Mouse (Mus musculus) lung, adult 2 months (tissue): Measurements from ENCODE around the gene Bcas3. TPM values are rescaled to one million over a fixed set of nuclear protein-coding genes. Genes with fewer than 3 reads are reported as not detected.

Experiments used
- DNase-seq: peaks from one replicate; pipeline ENCODE4 v3.0.0; 2022
- H3K4me1 ChIP-seq: fragments of 200-500 bp; 2 replicates; pipeline ENCODE4 v1.6.1; 2011; ENCODE audit warnings: low read length; ENCODE audit not compliant: control insufficient read depth, insufficient read depth
- H3K4me3 ChIP-seq: fragments of 200-500 bp; replicated peaks from 2 replicates; pipeline ENCODE3; 2011; ENCODE audit warnings: low read depth, mild to moderate bottlenecking, control low read depth, low read length; ENCODE audit errors: extremely low read depth
- CTCF ChIP-seq: fragments of 200-500 bp; IDR thresholded peaks from 2 replicates; pipeline ENCODE4 v1.5.1; 2011; ENCODE audit warnings: mild to moderate bottlenecking, low read length, control low read depth; ENCODE audit not compliant: insufficient read depth
- POLR2A ChIP-seq: fragments of 200-500 bp; IDR thresholded peaks from 2 replicates; pipeline ENCODE4 v1.6.1; 2011; ENCODE audit warnings: low read depth, mild to moderate bottlenecking, control low read depth, low read length, borderline replicate concordance; ENCODE audit errors: extremely low read depth
- WGBS: fragments of 180-500 bp; shearing (Covaris S2); methylation state at CpG from one replicate; pipeline ENCODE4 v1.1.7; 2018; 5-methylcytosine and 5-hydroxymethylcytosine counted together
- polyA plus RNA-seq: library from polyadenylated mRNA; depleted of rRNA; stranded (reverse); fragments of >200 nt; gene quantifications from 2 replicates; pipeline ENCODE4 v1.2.3, GENCODE M21; 2012

Bcas3 gene
- polyA plus RNA-seq, 1 experiment, result 55.7 TPM

- no peak for DNase-seq
- Histone ChIP-seq H3K4me1 (no peaks in the 10 kb centered on the region), H3K4me3 (no peak overlapping the region)
- WGBS, result 89% methylated on average over 4 of the region's 4 CpGs
- no peak for TF ChIP-seq POLR2A
- TF ChIP-seq CTCF, result no peak
Observed at GRCm38 (mm10) chr11:85643025-85643424, 290.1 kb downstream of the Bcas3 start.

- 80% methylated on average over 10 of the region's 10 CpGs for WGBS
- no peak overlapping the region for H3K4me3 ChIP-seq
Observed at GRCm38 (mm10) chr11:85643479-85644000, 290.6 kb downstream of the Bcas3 start.

GRCm38 (mm10) chr11:85644027-85644747, 291.2 kb downstream of the Bcas3 start:
- TF ChIP-seq CTCF (no peak), POLR2A (no peak)
- H3K4me1 ChIP-seq, result no peaks in the 10 kb centered on the region; the same call in 1 of the 2 replicates
- H3K4me3 ChIP-seq, result no peak overlapping the region
- 59% methylated on average over 12 of the region's 12 CpGs for WGBS
- DNase-seq, result no peak

More at GRCm38 (mm10) chr11:85643479-85644000, 290.6 kb downstream of the Bcas3 start:
- TF ChIP-seq CTCF (no peak), POLR2A (no peak)
- no peak for DNase-seq
- H3K4me1 ChIP-seq, result no peaks in the 10 kb centered on the region

- 87% methylated on average over 6 of the region's 6 CpGs for WGBS
- TF ChIP-seq POLR2A, result no peak
- no peak for TF ChIP-seq CTCF
Observed at GRCm38 (mm10) chr11:85644748-85645060, 291.7 kb downstream of the Bcas3 start.

GRCm38 (mm10) chr11:85645152-85645835, 292.3 kb downstream of the Bcas3 start:
- 86% methylated on average over 7 of the region's 7 CpGs for WGBS
- no peak for DNase-seq
- no peaks in the 10 kb centered on the region; the same call in 1 of the 2 replicates for H3K4me1 ChIP-seq
- TF ChIP-seq POLR2A, result no peak
- no peak for TF ChIP-seq CTCF
- H3K4me3 ChIP-seq, result no peak overlapping the region

More at GRCm38 (mm10) chr11:85644748-85645060, 291.7 kb downstream of the Bcas3 start:
- DNase-seq, result no peak
- Histone ChIP-seq H3K4me3 (no peak overlapping the region), H3K4me1 (no peaks in the 10 kb centered on the region; the same call in 1 of the 2 replicates)

GRCm38 (mm10) chr11:85648893-85649292, 295.9 kb downstream of the Bcas3 start:
- 43% methylated on average over 3 of the region's 3 CpGs for WGBS
- TF ChIP-seq CTCF (no peak), POLR2A (no peak)
- H3K4me1 ChIP-seq, result no peaks in the 10 kb centered on the region; the same call in 1 of the 2 replicates
- H3K4me3 ChIP-seq, result no peak overlapping the region
- no peak for DNase-seq

- DNase-seq, result no peak
- 85% methylated on average over 9 of the region's 9 CpGs for WGBS
Observed at GRCm38 (mm10) chr11:85649373-85649772, 296.4 kb downstream of the Bcas3 start.

GRCm38 (mm10) chr11:85657471-85657870, 304.5 kb downstream of the Bcas3 start:
- TF ChIP-seq CTCF (no peak), POLR2A (no peak)
- H3K4me1 ChIP-seq, result no peaks in the 10 kb centered on the region; the same call in 1 of the 2 replicates
- WGBS, result 76% methylated on average over 4 of the region's 4 CpGs
- no peak overlapping the region for H3K4me3 ChIP-seq
- DNase-seq, result no peak

More at GRCm38 (mm10) chr11:85649373-85649772, 296.4 kb downstream of the Bcas3 start:
- TF ChIP-seq CTCF, result no peak
- no peak for TF ChIP-seq POLR2A
- H3K4me3 ChIP-seq, result no peak overlapping the region
- H3K4me1 ChIP-seq, result no peaks in the 10 kb centered on the region; the same call in 1 of the 2 replicates

- TF ChIP-seq CTCF, result no peak
- TF ChIP-seq POLR2A, result no peak
- 91% methylated on average over 4 of the region's 4 CpGs for WGBS
- DNase-seq, result no peak
- Histone ChIP-seq H3K4me1 (no peaks in the 10 kb centered on the region; the same call in 1 of the 2 replicates), H3K4me3 (no peak overlapping the region)
Observed at GRCm38 (mm10) chr11:85660304-85660703, 307.3 kb downstream of the Bcas3 start.

- TF ChIP-seq POLR2A (no peak), CTCF (no peak)
- Histone ChIP-seq H3K4me1 (peaks cover 2% of the 10 kb centered on the region; the same call in 1 of the 2 replicates), H3K4me3 (no peak overlapping the region)
- no peak for DNase-seq
- 42% methylated on average over 7 of the region's 7 CpGs for WGBS
Observed at GRCm38 (mm10) chr11:85667176-85667575, 314.2 kb downstream of the Bcas3 start.
